Mouse (Mus musculus): ENCODE results near the gene Fbxw9. TPM values are rescaled to one million over a fixed set of nuclear protein-coding genes. Genes with fewer than 3 reads are reported as not detected.

Fbxw9 gene
- total RNA-seq, 2 experiments from 2014 or later, result 21.5 to 25.5 TPM

DNA sequence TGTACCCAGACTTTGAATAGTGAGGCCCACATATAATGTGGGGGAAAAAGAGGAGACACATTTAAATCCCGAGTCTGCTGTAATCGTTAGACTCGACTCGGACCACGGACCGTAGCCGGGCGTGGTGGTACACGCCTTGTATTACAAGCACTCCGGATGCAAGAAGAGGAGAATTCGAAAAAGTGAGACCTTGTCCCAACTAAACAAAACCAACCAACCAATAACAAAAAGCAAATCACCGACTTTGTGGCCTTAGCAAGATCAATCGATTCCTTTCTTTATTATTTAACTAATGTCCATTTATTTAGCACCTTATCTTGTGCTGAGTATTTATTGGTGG lies 32.4 kb upstream of the Fbxw9 start:
- TF ChIP-seq CTCF (IDR thresholded peaks at IDR 0.05), result no peak
- Histone ChIP-seq H3K4me3 (peak overlapping the region; percentile 93), H3K27ac (peak overlapping the region; percentile 98)
- intact Hi-C loops (cut with DNase I), result loop anchor here (5.0 kb wide), 2 partner anchors 45 to 50 kb away; partner anchors contain the start of genes Dhps and Junb
- no peak for DNase-seq (ENCODE audit: extremely low spot score in 1 of 2, low spot score in 2 of 2)

GRCm38 (mm10) chr8:85027922-85028321 lies 31.9 kb upstream of the Fbxw9 start:
- H3K27ac ChIP-seq, result peak overlapping the region; percentile 98; the same call in 1 of the 2 replicates
- peak; percentile 30 for TF ChIP-seq CTCF (IDR thresholded peaks at IDR 0.05)
- intact Hi-C loops (cut with DNase I), result loop anchor here (5.0 kb wide), 2 partner anchors 44 to 51 kb away; partner anchors contain the start of genes Dhps and Junb

GRCm38 (mm10) chr8:85029271-85029670 lies 30.6 kb upstream of the Fbxw9 start:
- no peak overlapping the region for H3K4me3 ChIP-seq
- no peak for TF ChIP-seq CTCF (IDR thresholded peaks at IDR 0.05)
- DNase-seq (ENCODE audit: extremely low spot score in 1 of 2, low spot score in 2 of 2), result no peak
- intact Hi-C loops (cut with DNase I), result loop anchor here (5.0 kb wide), 2 partner anchors 43 to 52 kb away; partner anchors contain the start of genes Dhps and Junb
- no peak overlapping the region; the same call in 1 of the 2 replicates for H3K27ac ChIP-seq

More at GRCm38 (mm10) chr8:85027922-85028321, 31.9 kb upstream of the Fbxw9 start:
- H3K4me3 ChIP-seq, result peak overlapping the region; percentile 93
- DNase-seq (ENCODE audit: extremely low spot score in 1 of 2, low spot score in 2 of 2), result no peak

GRCm38 (mm10) chr8:85032622-85033311 lies 27.1 kb upstream of the Fbxw9 start:
- intact Hi-C loops (cut with DNase I), result no loop called here
- no peak for DNase-seq (ENCODE audit: extremely low spot score in 1 of 2, low spot score in 2 of 2)
- no peak for TF ChIP-seq CTCF (IDR thresholded peaks at IDR 0.05)
- H3K27ac ChIP-seq, result no peak overlapping the region
- no peak overlapping the region for H3K4me3 ChIP-seq

- Histone ChIP-seq H3K4me3 (no peak overlapping the region), H3K27ac (no peak overlapping the region)
- no peak for TF ChIP-seq CTCF (IDR thresholded peaks at IDR 0.05)
- no peak for DNase-seq (ENCODE audit: extremely low spot score in 1 of 2, low spot score in 2 of 2)
- intact Hi-C loops (cut with DNase I), result no loop called here
Measured at GRCm38 (mm10) chr8:85033867-85034266, 26.0 kb upstream of the Fbxw9 start.

- Histone ChIP-seq H3K27ac (0 out of 2 replicates have a peak overlapping the region, but pooled peaks have one; percentile 24), H3K4me3 (peak overlapping the region; percentile 86)
- no peak for TF ChIP-seq CTCF (IDR thresholded peaks at IDR 0.05)
- peak; percentile 56 to 68 for DNase-seq (ENCODE audit: extremely low spot score in 1 of 2, low spot score in 2 of 2)
- intact Hi-C loops (cut with DNase I), result no loop called here
Measured at GRCm38 (mm10) chr8:85034764-85035163, 25.1 kb upstream of the Fbxw9 start.

DNA sequence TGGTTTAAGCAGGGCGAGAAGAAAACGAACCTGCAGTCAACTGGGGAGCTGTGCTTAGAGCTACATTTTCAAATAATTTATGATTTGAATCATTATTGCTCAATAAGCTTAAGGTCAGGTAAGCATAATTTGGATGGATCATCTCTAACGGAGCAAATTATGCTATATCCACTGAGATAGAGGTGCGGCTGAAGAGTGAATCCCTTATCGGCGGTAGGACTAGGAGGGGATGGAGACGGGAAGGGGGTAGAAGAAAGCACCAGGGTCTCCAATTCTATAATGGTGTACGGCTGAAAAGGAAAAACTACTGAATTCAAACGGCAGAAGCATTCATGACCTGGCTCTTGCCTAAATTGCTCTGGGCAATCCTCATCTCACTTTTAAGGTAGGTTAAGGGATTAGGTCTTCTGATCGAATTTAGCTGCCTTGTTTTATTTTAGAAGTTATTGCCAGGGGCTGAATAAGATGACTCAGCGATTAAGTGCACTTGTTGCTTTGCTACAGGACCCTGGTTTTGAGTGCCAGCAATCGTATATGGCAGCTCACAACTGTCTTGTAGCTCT lies 24.6 kb upstream of the Fbxw9 start:
- intact Hi-C loops (cut with DNase I), result no loop called here
- TF ChIP-seq CTCF (IDR thresholded peaks at IDR 0.05), result no peak
- peak overlapping the region; percentile 86 for H3K4me3 ChIP-seq
- H3K27ac ChIP-seq, result peak overlapping the region; percentile 24; the same call in 1 of the 2 replicates
- no peak for DNase-seq (ENCODE audit: extremely low spot score in 1 of 2, low spot score in 2 of 2)

GRCm38 (mm10) chr8:85035728-85036310 lies 24.0 kb upstream of the Fbxw9 start:
- no peak for TF ChIP-seq CTCF (IDR thresholded peaks at IDR 0.05)
- intact Hi-C loops (cut with DNase I), result no loop called here
- Histone ChIP-seq H3K4me3 (peak overlapping the region; percentile 86), H3K27ac (peak overlapping the region; percentile 98; the same call in 1 of the 2 replicates)
- DNase-seq (ENCODE audit: extremely low spot score in 1 of 2, low spot score in 2 of 2), result no peak

- H3K4me3 ChIP-seq, result peak overlapping the region; percentile 86
- peak overlapping the region; percentile 98 for H3K27ac ChIP-seq
- no peak for TF ChIP-seq CTCF (IDR thresholded peaks at IDR 0.05)
- intact Hi-C loops (cut with DNase I), result no loop called here
- DNase-seq (ENCODE audit: extremely low spot score in 1 of 2, low spot score in 2 of 2), result no peak
Measured at GRCm38 (mm10) chr8:85036381-85036717, 23.5 kb upstream of the Fbxw9 start.

- intact Hi-C loops (cut with DNase I), result no loop called here
- Histone ChIP-seq H3K27ac (peak within 1 kb of the TSS; percentile 98), H3K4me3 (peak within 1 kb of the TSS; percentile 86)
- no peak for TF ChIP-seq CTCF (IDR thresholded peaks at IDR 0.05)
- peak; percentile 84 to 89 for DNase-seq (ENCODE audit: extremely low spot score in 1 of 2, low spot score in 2 of 2)
Measured at GRCm38 (mm10) chr8:85036718-85037365, 23.0 kb upstream of the Fbxw9 start, which contains the start of gene Tnpo2. Gene Tnpo2, plus strand, starts transcription at chr8:85036915.

DNA sequence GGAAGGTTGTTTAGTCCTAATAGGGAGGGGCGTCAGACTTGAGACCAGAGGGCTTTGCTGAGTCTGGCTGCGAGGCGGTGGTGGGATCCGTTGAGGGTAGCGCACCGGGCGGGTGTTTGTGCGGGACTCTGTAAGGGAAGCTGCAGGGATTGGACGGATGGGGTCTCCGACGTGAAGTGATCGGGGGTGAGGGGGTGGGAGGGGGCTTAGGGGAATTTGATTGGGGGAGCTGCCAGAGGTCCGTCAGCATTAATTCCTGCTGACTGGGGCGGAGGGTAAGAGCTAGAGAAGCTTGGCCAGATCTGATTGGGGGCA lies 22.5 kb upstream of the Fbxw9 start:
- intact Hi-C loops (cut with DNase I), result no loop called here
- no peak for DNase-seq (ENCODE audit: extremely low spot score in 1 of 2, low spot score in 2 of 2)
- Histone ChIP-seq H3K4me3 (peak overlapping the region; percentile 86), H3K27ac (peak overlapping the region; percentile 98)
- TF ChIP-seq CTCF (IDR thresholded peaks at IDR 0.05), result no peak

All from left cerebral cortex, adult 2 months (tissue).